Mouse (Mus musculus): ENCODE data around the gene Eno3.
A peak's percentile ranks its signal among the peaks of the same experiment; 100 is the strongest.

Gene Eno3

GRCm38 (mm10) chr11:70683640-70684039 is 26.6 kb downstream of the Eno3 start:
- no peak for DNase-seq

GRCm38 (mm10) chr11:70686901-70687566 is 30.0 kb downstream of the Eno3 start:
- peak; percentile 39 for DNase-seq

GRCm38 (mm10) chr11:70687601-70688199 is 30.7 kb downstream of the Eno3 start, which contains the start of gene Camta2:
TSS of gene Camta2 (minus strand) at chr11:70688105.
- peak; percentile 80 for DNase-seq

GRCm38 (mm10) chr11:70688372-70688771 is 31.4 kb downstream of the Eno3 start:
- no peak for DNase-seq

GRCm38 (mm10) chr11:70689578-70689977 is 32.6 kb downstream of the Eno3 start:
- DNase-seq, result no peak

- DNase-seq, result no peak
Measured at GRCm38 (mm10) chr11:70693504-70693903, 36.5 kb downstream of the Eno3 start.

- DNase-seq, result no peak
Measured at GRCm38 (mm10) chr11:70697376-70697775, 40.4 kb downstream of the Eno3 start.

GRCm38 (mm10) chr11:70699051-70699450 is 42.0 kb downstream of the Eno3 start:
- no peak for DNase-seq

- peak; percentile 95 for DNase-seq
Measured at GRCm38 (mm10) chr11:70699722-70700556, 42.9 kb downstream of the Eno3 start, which contains the start of the genes Inca1 and Kif1c. TSS of gene Inca1 (minus strand) at chr11:70700155. TSS of gene Kif1c (plus strand) at chr11:70700548.

GRCm38 (mm10) chr11:70700613-70701012 is 43.6 kb downstream of the Eno3 start:
- peak; percentile 53 for DNase-seq

GRCm38 (mm10) chr11:70701221-70701955 is 44.4 kb downstream of the Eno3 start:
- DNase-seq, result no peak

- DNase-seq, result no peak
Measured at GRCm38 (mm10) chr11:70701984-70702733, 45.2 kb downstream of the Eno3 start.

GRCm38 (mm10) chr11:70702781-70703180 is 45.8 kb downstream of the Eno3 start:
- no peak for DNase-seq

GRCm38 (mm10) chr11:70706127-70706526 is 49.1 kb downstream of the Eno3 start:
- no peak for DNase-seq

- DNase-seq, result no peak
Measured at GRCm38 (mm10) chr11:70711026-70711425, 54.0 kb downstream of the Eno3 start.
